Mouse (Mus musculus) forebrain, embryonic 16.5 days (tissue): ENCODE results near the gene Gm49416. TPM values are rescaled to one million over a fixed set of nuclear protein-coding genes. Genes with fewer than 3 reads are reported as not detected.
"Not testable (repeated sequence)": the region's sequence is repeated elsewhere in the genome, so short reads cannot be mapped to it uniquely, and the experiment has no call there.

Source experiments
- ATAC-seq: fragments of 200-750 bp; cut with Nextera tagmentation; 2 replicates; pipeline ENCODE4 v1.8.0; 2017; ENCODE audit warnings: mild to moderate bottlenecking, moderate library complexity
- H3K27ac ChIP-seq: fragments of 300-500 bp; sonication (generic); 2 replicates; pipeline ENCODE4 v1.5.1; 2014; ENCODE audit warnings: low read length, control low read depth
- H3K27me3 ChIP-seq: fragments of 300-500 bp; sonication (generic); replicated peaks from 2 replicates; pipeline ENCODE4 v1.6.1; 2014; ENCODE audit warnings: low read length; ENCODE audit not compliant: control insufficient read depth, insufficient read depth
- H3K36me3 ChIP-seq: fragments of 300-500 bp; sonication (generic); 2 replicates; pipeline ENCODE4 v1.6.1; 2014; ENCODE audit not compliant: control insufficient read depth, insufficient read depth
- H3K4me1 ChIP-seq: fragments of 300-500 bp; sonication (generic); replicated peaks from 2 replicates; pipeline ENCODE4 v1.6.1; 2014; ENCODE audit warnings: low read length; ENCODE audit not compliant: control insufficient read depth, insufficient read depth
- H3K4me2 ChIP-seq: fragments of 300-500 bp; sonication (generic); 2 replicates; pipeline ENCODE4 v1.6.1; 2014; ENCODE audit warnings: mild to moderate bottlenecking, low read length, control low read depth
- H3K4me3 ChIP-seq: fragments of 300-500 bp; sonication (generic); replicated peaks from 2 replicates; pipeline ENCODE4 v1.5.1; 2014; ENCODE audit warnings: mild to moderate bottlenecking, low read length, control low read depth
- H3K9ac ChIP-seq: fragments of 300-500 bp; sonication (generic); replicated peaks from 2 replicates; pipeline ENCODE4 v1.6.1; 2014; ENCODE audit warnings: low read depth, low read length, control low read depth
- H3K9me3 ChIP-seq: fragments of 300-500 bp; sonication (generic); 2 replicates; pipeline ENCODE4 v1.6.1; 2016; ENCODE audit warnings: low read length; ENCODE audit not compliant: control insufficient read depth
- WGBS: fragments of 180-500 bp; shearing (Covaris S2); extraction: QIAGEN DNeasy Blood & Tissue Kit; methylation state at CpG from one replicate; pipeline ENCODE4 v1.1.7; 2014; 5-methylcytosine and 5-hydroxymethylcytosine counted together
- polyA plus RNA-seq: library from polyadenylated mRNA; unstranded; fragments of >200 nt; fragmentation: Nextera tagmentation; extraction: Ambion mirVana; gene quantifications from 2 replicates; pipeline ENCODE4 v1.2.1, GENCODE M21; 2015

Gm49416 gene
- polyA plus RNA-seq, 1 experiment from 2014 or later: 0.34 TPM

DNA sequence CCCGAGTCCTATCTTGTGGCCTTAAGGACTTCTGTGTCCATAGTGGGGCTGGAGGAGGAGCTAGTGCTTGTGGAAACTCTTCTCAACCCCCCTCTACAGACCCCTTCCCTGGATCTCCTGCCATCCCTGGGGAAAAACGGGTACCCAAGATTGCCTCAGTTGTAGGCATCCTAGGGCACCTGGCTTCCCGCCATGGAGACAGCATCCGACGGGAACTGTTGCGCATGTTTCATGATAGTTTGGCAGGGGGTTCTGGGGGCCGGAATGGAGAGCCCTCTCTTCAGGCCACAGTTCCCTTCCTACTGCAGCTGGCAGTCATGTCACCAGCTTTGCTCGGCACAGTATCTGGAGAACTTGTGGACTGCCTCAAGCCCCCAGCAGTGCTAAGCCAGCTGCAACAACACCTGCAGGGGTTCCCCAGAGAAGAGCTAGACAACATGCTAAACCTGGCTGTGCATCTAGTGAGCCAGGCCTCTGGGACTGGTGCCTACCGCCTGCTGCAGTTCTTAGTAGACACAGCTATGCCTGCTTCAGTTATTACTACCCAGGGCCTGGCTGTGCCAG is 6.8 kb downstream of the Gm49416 start:
- Histone ChIP-seq H3K27me3 (no peaks in the 10 kb centered on the region), H3K36me3 (no peaks in the 10 kb centered on the region), H3K4me2 (no peak overlapping the region), H3K4me3 (no peak overlapping the region), H3K27ac (no peak overlapping the region), H3K9ac (no peak overlapping the region), H3K4me1 (peaks cover 31% of the 10 kb centered on the region), H3K9me3 (no peaks in the 10 kb centered on the region)
- ATAC-seq: no peak
- WGBS: 91% methylated on average over 9 of the region's 9 CpGs

DNA sequence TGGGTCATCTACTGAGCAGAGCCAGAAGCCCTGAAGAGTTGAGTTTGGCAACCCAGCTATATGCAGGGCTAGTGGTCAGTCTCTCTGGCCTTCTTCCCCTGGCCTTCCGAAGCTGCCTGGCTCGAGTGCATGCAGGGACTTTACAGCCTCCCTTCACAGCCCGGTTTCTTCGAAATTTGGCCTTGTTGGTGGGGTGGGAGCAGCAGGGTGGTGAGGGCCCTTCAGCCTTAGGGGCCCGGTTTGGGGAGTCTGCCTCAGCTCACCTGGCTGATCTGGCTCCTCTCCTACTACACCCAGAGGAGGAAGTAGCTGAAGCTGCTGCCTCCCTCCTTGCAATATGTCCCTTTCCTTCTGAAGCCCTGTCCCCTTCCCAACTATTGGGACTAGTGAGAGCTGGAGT is 7.5 kb downstream of the Gm49416 start:
- H3K4me3 ChIP-seq, ATAC-seq, H3K27ac ChIP-seq, H3K9ac ChIP-seq, H3K4me2 ChIP-seq, H3K36me3 ChIP-seq, H3K9me3 ChIP-seq, H3K27me3 ChIP-seq: not testable (repeated sequence)
- H3K4me1 ChIP-seq: peaks cover 31% of the 10 kb centered on the region
- 93% methylated on average over 5 of the region's 5 CpGs for WGBS

DNA sequence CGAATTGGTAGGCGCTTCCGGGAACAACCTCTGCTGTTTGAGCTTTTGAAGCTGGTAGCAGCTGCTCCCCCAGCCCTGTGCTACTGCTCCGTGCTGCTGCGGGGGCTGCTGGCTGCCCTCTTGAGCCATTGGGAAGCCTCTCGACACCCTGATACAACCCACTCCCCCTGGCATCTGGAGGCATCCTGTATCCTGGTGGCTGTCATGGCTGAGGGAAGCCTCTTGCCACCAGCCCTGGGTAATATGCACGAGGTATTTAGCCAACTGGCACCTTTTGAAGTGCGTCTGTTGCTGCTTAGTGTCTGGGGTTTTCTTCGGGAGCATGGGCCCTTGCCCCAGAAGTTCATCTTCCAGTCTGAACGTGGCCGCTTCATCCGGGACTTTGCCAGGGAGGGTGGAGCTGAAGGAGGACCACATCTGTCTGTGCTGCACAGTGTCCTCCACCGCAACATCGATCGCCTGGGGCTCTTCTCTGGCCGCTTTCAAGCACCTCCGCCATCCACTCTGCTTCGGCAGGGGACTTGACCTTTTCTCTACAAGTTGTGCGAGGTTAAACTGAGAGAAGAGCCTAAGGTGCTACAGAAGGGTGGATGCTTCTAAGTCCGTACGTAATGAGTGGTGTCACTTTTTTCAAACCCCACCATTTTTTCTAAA is 8.6 kb downstream of the Gm49416 start:
- peak overlapping the region; percentile 72 for H3K4me2 ChIP-seq
- H3K9ac ChIP-seq: peak overlapping the region; percentile 96
- ATAC-seq: peak; percentile 32
- H3K4me3 ChIP-seq: peak overlapping the region; percentile 98
- H3K27ac ChIP-seq: peak overlapping the region; percentile 85
- H3K9me3 ChIP-seq, H3K36me3 ChIP-seq, H3K27me3 ChIP-seq: not testable (repeated sequence)
- peaks cover 31% of the 10 kb centered on the region for H3K4me1 ChIP-seq
- 26% methylated on average over 21 of the region's 21 CpGs for WGBS

DNA sequence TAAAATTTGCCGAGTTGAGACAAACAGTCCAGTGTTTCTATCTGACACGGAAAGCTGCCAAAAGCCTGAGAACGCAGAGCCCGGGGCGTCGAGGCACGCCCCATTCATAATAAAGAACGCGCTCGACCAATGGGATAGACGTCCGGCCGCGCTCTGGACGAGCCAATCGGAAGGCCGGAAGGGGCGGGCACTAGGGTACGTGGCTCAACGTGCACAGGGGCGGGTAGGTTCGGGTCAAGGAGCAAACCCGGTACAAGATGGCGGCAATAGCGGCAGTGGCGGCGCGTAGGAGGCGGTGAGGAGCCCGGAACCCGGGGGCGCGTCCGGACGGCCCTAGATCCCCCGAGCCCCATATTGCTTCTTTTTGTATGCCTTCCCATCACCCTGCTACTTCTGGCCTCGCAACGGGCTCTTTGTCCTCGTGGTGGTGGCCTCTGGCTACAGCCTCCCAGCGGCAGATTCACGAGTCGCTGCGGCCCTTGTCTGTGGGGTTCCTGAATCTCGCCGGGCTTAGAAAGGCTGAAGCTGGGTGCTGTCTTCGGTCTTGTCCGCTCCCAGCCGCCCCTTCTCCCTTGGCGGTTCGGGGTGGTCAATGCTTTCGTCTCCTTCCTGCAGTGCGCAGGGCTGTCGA is 9.3 kb downstream of the Gm49416 start, which contains the start of gene Ganab:
Gene Ganab (plus strand): TSS at position 207 of the 631 bp plus-strand sequence.
- ATAC-seq: peak; percentile 98
- Histone ChIP-seq H3K27ac (peak within 1 kb of the TSS; percentile 85), H3K4me3 (peak within 1 kb of the TSS; percentile 98), H3K36me3 (peaks cover 6% of the 10 kb centered on the region), H3K4me1 (peaks cover 31% of the 10 kb centered on the region), H3K4me2 (peak within 1 kb of the TSS; percentile 97), H3K9ac (peak within 1 kb of the TSS; percentile 96), H3K9me3 (no peaks in the 10 kb centered on the region), H3K27me3 (no peaks in the 10 kb centered on the region)
- under 1% methylated on average over 53 of the region's 53 CpGs for WGBS

DNA sequence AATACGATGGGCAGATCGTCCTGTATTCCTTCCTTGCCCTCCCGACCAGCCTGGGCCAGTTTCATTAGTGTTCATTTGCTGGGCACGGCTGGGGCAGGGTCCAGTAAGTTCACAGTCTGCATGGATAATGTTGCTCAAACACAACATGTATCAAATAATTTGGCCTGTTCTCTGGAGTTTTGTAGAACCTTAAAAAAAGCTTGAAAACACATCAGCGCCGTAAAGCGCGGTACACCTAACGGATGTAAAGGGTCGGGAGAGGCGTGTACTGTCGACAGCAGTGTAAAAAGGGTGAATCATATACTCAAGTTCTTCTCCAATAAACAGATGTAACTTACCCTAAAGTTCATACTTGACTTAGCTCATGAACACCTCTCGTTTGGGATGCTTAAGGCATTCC is 9.8 kb downstream of the Gm49416 start:
- H3K27ac ChIP-seq: peak overlapping the region; percentile 76
- H3K27me3 ChIP-seq: no peaks in the 10 kb centered on the region
- no peak for ATAC-seq
- H3K4me2 ChIP-seq: peak overlapping the region; percentile 97
- H3K9ac ChIP-seq: peak overlapping the region; percentile 96
- peak overlapping the region; percentile 98 for H3K4me3 ChIP-seq
- peaks cover 8% of the 10 kb centered on the region for H3K36me3 ChIP-seq
- H3K4me1 ChIP-seq: peaks cover 27% of the 10 kb centered on the region
- 11% methylated on average over 13 of the region's 13 CpGs for WGBS
- H3K9me3 ChIP-seq: no peaks in the 10 kb centered on the region

DNA sequence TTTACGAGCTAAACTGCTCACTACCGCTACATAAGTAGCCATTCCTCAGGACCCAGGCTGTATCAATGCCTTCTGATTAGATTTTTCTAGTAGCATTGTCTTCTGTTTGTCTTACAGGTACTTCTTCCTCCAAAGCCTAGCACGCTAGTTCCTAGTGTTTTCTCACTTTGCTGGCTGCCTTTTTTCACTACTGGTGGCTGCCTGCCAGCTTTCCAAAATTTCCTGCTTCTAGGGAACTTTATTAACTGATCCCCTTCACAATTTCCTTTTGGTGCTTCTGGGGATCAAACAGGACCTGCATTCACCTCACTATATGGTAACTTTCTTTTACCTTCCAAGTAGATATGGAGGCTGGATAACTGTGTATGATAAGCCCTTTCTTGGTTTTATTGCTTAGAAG is 10.4 kb downstream of the Gm49416 start:
- peaks cover 23% of the 10 kb centered on the region for H3K4me1 ChIP-seq
- H3K9me3 ChIP-seq: no peaks in the 10 kb centered on the region
- ATAC-seq: no peak
- H3K36me3 ChIP-seq: peaks cover 11% of the 10 kb centered on the region
- peak overlapping the region; percentile 98 for H3K4me3 ChIP-seq
- WGBS: 54% methylated on average over 3 of the region's 3 CpGs
- H3K4me2 ChIP-seq: peak overlapping the region; percentile 97
- no peaks in the 10 kb centered on the region for H3K27me3 ChIP-seq
- H3K27ac ChIP-seq: no peak overlapping the region
- peak overlapping the region; percentile 96; the same call in 1 of the 2 replicates for H3K9ac ChIP-seq

DNA sequence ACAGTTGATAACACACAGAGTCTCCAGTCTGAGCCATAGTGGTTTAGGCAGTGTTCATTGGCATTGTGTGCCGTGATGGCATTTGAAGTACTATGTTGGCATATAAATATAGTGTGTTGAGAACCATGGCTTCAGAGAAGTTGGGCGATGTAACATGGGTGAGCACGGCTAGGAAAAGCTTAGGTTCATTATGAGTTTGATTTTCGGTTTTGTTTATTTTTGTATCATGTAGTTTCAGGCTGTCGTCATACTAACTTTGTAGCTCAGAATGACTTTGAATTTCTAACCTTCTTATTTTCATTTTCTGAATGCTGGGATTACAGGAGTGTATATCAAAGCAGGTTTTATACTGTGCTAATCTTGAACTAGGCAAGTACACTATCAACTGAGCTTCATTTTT is 14.7 kb downstream of the Gm49416 start:
- H3K4me1 ChIP-seq: peaks cover 12% of the 10 kb centered on the region
- WGBS: 95% methylated on average over 5 of the region's 5 CpGs
- H3K36me3 ChIP-seq: peaks cover 45% of the 10 kb centered on the region
- H3K27ac ChIP-seq: no peak overlapping the region
- no peaks in the 10 kb centered on the region for H3K9me3 ChIP-seq
- no peaks in the 10 kb centered on the region for H3K27me3 ChIP-seq
- H3K4me2 ChIP-seq: no peak overlapping the region
- no peak for ATAC-seq
- no peak overlapping the region for H3K9ac ChIP-seq
- H3K4me3 ChIP-seq: no peak overlapping the region

DNA sequence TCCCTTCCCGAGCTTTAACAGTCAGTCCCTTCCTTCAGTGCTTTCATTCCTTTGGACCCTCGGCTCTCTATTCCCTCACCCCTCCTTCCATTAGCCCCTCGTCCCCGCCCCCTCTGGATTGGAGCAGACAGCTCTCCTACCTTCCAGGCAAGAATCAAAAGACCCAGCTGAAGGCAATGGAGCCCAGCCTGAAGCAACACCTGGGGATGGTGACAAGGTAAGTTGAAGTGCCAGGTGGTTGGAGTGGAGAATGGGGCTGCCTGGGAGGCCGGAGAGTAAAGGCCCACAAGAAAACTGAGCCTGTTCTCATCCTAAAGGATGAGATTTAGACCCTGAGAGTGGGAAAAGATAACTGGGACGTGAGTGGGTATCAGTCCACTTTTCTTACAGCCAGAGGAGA is 19.8 kb downstream of the Gm49416 start:
- ATAC-seq: no peak
- no peaks in the 10 kb centered on the region for H3K9me3 ChIP-seq

DNA sequence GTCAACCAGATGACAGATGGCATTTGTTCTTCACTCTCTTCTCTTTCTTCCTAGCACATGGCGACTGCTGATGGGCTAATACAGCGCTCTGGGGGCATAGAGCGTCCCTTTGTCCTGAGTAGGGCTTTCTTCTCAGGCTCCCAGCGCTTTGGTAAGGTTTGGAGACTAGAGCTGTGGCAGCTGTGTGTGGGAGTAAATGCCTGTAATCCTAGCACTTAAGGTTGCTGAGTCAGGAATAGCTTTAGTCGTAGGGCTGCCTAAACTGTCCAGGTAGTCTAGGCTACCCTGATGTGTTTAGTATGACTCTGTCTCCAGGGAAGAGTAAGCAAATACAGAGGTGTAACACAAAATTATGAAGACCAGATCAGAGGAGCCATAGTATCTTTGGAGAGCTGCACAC is 23.1 kb downstream of the Gm49416 start:
- peaks cover 84% of the 10 kb centered on the region for H3K36me3 ChIP-seq
- no peak overlapping the region for H3K9ac ChIP-seq
- no peak for ATAC-seq
- H3K27me3 ChIP-seq: no peaks in the 10 kb centered on the region
- H3K4me2 ChIP-seq: no peak overlapping the region
- no peaks in the 10 kb centered on the region for H3K9me3 ChIP-seq
- no peaks in the 10 kb centered on the region for H3K4me1 ChIP-seq
- H3K4me3 ChIP-seq: no peak overlapping the region
- no peak overlapping the region for H3K27ac ChIP-seq
- WGBS: 96% methylated on average over 5 of the region's 5 CpGs

More for the DNA sequence above, 19.8 kb downstream of the Gm49416 start:
- no peak overlapping the region for H3K9ac ChIP-seq
- WGBS: 86% methylated on average over 6 of the region's 6 CpGs
- no peak overlapping the region for H3K4me3 ChIP-seq
- H3K4me2 ChIP-seq: no peak overlapping the region
- H3K36me3 ChIP-seq: peaks cover 78% of the 10 kb centered on the region
- H3K27ac ChIP-seq: no peak overlapping the region
- no peaks in the 10 kb centered on the region for H3K27me3 ChIP-seq
- H3K4me1 ChIP-seq: no peaks in the 10 kb centered on the region
